Mouse (Mus musculus): Measurements from ENCODE around the gene Prdm16.

Prdm16 gene

DNA sequence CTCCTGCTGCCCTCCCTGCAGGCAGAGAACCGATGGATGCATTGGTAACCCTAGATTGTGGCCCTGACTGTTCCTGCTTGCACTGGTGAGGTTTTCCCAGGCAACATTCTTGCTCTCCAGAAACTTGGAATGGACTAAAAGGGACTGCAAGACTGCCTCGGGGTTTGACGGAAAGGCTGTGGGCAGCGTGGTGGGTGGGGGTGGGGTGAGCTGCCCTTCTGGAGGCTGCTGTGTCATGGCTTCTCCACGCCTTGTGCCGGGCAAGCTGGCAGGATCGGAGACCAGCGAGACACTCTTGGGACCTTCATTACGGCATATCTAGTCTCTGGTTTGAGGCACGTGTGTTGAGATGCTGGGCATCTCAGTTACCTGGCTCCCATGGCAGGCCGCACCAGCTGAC, 237.0 kb downstream of the Prdm16 start:
- Histone ChIP-seq H3K27me3 (ENCODE audit: insufficient read depth, low read length) (peaks cover 30% of the 10 kb centered on the region), H3K4me1 (replicated peaks; ENCODE audit: low read depth, low read length) (0 out of 2 replicates have a peak, but pooled peaks cover 5% of the 10 kb centered on the region), H3K4me3 (replicated peaks; ENCODE audit: low read length) (no peak overlapping the region), H3K36me3 (ENCODE audit: insufficient read depth, low read length) (no peaks in the 10 kb centered on the region), H3K9me3 (ENCODE audit: low read length) (no peaks in the 10 kb centered on the region)
- no peak for TF ChIP-seq NANOG (IDR thresholded peaks at IDR 0.05; ENCODE audit: borderline replicate concordance, low read length)
- TF ChIP-seq CTCF (conservative IDR thresholded peaks at IDR 0.05; ENCODE audit: low read length), result no peak
- TF ChIP-seq POU5F1 (IDR thresholded peaks at IDR 0.05; ENCODE audit: borderline replicate concordance, low read length), result no peak

DNA sequence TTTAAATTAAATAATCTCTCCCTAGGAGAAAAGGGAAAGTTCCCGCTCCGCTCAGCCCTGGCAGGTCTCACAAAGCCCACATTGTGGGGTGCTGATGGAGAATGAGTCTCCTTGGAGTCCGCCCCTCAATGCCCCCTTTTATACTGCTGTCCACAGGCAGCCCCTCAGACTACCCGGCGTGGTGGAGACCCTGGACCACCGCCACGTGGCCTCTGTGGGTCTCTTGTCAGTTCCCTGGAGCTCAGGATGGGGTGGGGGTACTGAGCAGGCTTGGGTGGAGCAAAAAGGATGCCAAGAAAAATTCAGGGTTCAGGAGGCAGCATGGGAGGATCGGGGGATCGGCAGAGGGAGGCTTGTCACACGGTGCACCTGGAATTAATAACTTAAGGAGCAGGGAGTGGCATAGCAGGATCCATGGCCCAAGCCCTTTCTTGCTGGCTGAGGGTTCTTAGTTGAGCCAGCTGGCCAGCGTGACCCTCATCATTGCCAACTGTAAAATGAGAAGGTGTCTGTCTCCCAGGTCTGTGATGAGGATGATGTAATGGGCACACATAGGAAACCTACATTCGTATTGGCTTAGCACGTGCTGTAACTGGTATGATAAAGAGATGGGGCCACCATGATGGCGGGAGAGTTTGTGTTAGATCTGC, 239.9 kb downstream of the Prdm16 start:
- Histone ChIP-seq H3K4me3 (replicated peaks; ENCODE audit: low read length) (no peak overlapping the region), H3K9me3 (ENCODE audit: low read length) (no peaks in the 10 kb centered on the region), H3K36me3 (ENCODE audit: insufficient read depth, low read length) (no peaks in the 10 kb centered on the region), H3K4me1 (replicated peaks; ENCODE audit: low read depth, low read length) (peaks cover 25% of the 10 kb centered on the region), H3K27me3 (ENCODE audit: insufficient read depth, low read length) (peaks cover 24% of the 10 kb centered on the region)
- TF ChIP-seq POU5F1 (IDR thresholded peaks at IDR 0.05; ENCODE audit: borderline replicate concordance, low read length), result no peak
- no peak for TF ChIP-seq NANOG (IDR thresholded peaks at IDR 0.05; ENCODE audit: borderline replicate concordance, low read length)
- no peak for TF ChIP-seq CTCF (conservative IDR thresholded peaks at IDR 0.05; ENCODE audit: low read length)

DNA sequence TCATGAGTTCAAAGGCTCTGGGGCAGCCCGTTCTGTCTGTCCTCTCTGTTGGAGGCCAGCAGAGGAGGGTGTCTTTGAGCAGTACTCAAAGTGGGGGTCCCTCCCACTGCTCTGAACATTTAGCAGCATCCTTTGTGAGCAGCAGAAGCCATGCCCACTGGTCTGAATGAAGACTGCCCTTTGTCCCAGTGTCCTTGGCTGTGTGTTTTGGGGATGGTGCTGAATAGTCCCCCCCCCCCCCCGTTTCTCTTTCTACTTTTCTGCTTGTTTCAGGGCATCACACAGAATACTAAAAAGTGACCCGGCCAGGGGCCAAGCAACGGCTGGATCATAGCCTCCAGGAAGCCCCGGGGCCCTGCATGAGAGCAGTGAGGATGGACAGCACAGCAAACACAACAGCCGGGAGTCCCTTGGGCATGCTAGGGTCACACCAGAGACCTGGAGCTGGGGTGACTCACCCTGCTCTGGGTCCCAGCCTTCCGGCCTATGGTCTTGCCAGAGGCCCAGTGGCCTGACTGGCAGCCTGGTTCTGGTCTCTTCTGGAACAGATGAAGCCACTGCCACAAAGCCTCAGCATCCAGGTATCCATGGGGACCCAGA, 242.4 kb downstream of the Prdm16 start:
- Histone ChIP-seq H3K9me3 (ENCODE audit: low read length) (no peaks in the 10 kb centered on the region), H3K4me3 (replicated peaks; ENCODE audit: low read length) (no peak overlapping the region), H3K4me1 (replicated peaks; ENCODE audit: low read depth, low read length) (peaks cover 45% of the 10 kb centered on the region), H3K27me3 (ENCODE audit: insufficient read depth, low read length) (peaks cover 25% of the 10 kb centered on the region), H3K36me3 (ENCODE audit: insufficient read depth, low read length) (no peaks in the 10 kb centered on the region)
- TF ChIP-seq NANOG (IDR thresholded peaks at IDR 0.05; ENCODE audit: borderline replicate concordance, low read length), result no peak
- TF ChIP-seq POU5F1 (IDR thresholded peaks at IDR 0.05; ENCODE audit: borderline replicate concordance, low read length), result no peak
- TF ChIP-seq CTCF (conservative IDR thresholded peaks at IDR 0.05; ENCODE audit: low read length), result no peak

DNA sequence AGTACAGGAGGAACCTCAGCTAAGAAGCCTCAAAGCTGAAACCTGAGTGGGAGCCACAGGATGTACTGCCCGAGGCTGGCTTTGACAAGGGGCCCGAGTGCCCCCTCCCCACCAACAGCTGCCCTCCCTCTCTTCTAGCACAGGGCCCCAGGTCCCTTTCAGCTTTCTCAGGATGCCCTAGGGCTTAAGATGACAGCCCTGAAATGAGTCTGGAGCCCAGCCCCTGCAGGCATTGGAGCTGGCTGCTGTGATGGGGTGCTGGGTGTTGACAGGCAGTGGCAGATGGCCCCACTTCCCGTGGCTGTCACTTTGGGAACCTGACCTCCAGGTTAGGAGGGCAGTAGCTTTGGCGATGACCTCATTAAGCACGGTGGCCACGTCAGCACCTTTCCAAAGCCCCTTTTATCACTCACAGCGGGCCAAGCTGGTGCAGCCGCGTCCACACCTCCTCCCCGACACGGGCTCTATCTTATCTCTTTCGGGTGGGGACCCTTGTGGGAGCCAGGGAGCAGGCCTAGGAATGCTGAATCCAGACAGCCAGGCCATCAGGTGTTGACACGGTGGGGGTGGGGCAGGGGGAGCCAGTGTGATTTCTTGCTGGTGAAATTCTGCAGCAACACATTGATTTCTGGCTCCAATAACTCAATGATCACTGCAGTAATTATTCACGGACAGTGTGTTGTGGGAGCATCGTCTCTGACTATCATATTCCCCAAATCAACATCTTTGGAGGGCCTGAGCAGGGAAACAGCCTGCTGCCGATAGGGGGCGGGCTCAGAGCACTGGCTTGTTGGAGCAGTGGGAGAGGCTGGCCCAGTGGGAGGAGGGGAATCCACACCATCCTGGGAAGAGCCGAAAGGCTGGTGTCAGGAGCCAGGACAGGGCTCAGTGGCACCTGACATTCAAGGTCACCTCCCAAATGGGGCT, 243.2 kb downstream of the Prdm16 start:
- Histone ChIP-seq H3K4me3 (replicated peaks; ENCODE audit: low read length) (no peak overlapping the region), H3K9me3 (ENCODE audit: low read length) (no peaks in the 10 kb centered on the region), H3K4me1 (replicated peaks; ENCODE audit: low read depth, low read length) (peaks cover 53% of the 10 kb centered on the region), H3K36me3 (ENCODE audit: insufficient read depth, low read length) (no peaks in the 10 kb centered on the region), H3K27me3 (ENCODE audit: insufficient read depth, low read length) (peaks cover 33% of the 10 kb centered on the region)
- TF ChIP-seq CTCF (conservative IDR thresholded peaks at IDR 0.05; ENCODE audit: low read length) (peak; percentile 60), NANOG (IDR thresholded peaks at IDR 0.05; ENCODE audit: borderline replicate concordance, low read length) (no peak)

DNA sequence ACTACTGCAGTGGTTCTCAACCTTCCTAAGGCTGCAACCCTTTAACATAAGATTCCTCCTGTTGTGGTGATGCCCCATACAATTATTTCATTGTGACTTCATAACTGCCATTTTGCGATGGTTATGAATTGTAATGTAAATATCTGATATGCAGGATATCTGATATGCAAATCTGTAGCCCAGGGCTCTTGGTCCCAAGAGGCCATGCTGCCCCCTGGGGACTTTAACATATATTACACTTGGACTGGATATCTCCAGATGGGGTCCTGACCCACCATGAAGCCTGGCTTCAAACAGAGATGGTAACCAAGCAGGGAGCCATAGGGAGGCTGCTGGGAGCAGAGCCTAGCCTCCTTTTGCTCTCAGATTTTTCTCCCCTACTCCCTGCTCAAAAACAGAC, 244.0 kb downstream of the Prdm16 start:
- H3K4me1 ChIP-seq (replicated peaks; ENCODE audit: low read depth, low read length), result peaks cover 58% of the 10 kb centered on the region
- H3K27me3 ChIP-seq (ENCODE audit: insufficient read depth, low read length), result peaks cover 40% of the 10 kb centered on the region
- no peak overlapping the region for H3K4me3 ChIP-seq (replicated peaks; ENCODE audit: low read length)
- H3K9me3 ChIP-seq (ENCODE audit: low read length), result no peaks in the 10 kb centered on the region
- H3K36me3 ChIP-seq (ENCODE audit: insufficient read depth, low read length), result no peaks in the 10 kb centered on the region
- no peak for TF ChIP-seq POU5F1 (IDR thresholded peaks at IDR 0.05; ENCODE audit: borderline replicate concordance, low read length)
- peak; percentile 40 for TF ChIP-seq CTCF (conservative IDR thresholded peaks at IDR 0.05; ENCODE audit: low read length)
- no peak for TF ChIP-seq NANOG (IDR thresholded peaks at IDR 0.05; ENCODE audit: borderline replicate concordance, low read length)

DNA sequence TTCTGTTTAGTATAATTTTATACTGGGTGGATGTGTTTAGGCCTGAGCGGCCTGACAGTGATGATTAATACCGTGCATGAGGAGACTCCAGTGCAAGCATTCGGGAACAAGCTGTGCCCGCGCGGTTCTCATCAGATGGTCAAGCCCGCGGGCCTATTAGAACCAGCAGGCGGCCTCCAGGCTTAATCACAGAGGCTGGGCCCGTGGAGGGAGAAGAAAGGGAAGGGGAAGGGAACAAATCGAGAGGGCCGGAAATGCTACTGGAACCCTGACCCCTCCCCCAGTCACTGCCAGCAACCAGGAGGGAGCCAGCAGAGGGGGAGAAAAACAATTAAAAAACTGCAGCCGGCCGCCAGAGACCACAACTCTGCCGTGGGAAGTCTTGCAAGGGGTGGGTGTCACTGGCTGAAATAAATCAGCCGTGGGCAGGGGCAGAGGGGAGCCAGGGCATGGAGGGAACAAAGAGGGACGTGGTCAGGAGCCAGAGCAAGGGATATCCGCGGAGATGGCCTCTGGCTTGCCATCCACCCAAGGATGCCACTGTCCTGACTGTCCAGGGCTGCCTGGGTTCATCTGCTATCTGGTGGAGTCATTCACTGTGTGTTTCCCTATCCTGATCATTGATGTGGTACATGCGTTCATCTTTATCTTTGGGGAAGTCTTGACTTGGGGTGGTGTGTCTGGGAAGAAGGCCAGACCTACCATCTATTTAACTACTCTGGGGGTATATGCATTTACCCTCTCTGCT, 246.2 kb downstream of the Prdm16 start:
- Histone ChIP-seq H3K27me3 (ENCODE audit: insufficient read depth, low read length) (peaks cover 52% of the 10 kb centered on the region), H3K36me3 (ENCODE audit: insufficient read depth, low read length) (no peaks in the 10 kb centered on the region), H3K9me3 (ENCODE audit: low read length) (no peaks in the 10 kb centered on the region), H3K4me3 (replicated peaks; ENCODE audit: low read length) (no peak overlapping the region), H3K4me1 (replicated peaks; ENCODE audit: low read depth, low read length) (peaks cover 58% of the 10 kb centered on the region)
- TF ChIP-seq CTCF (conservative IDR thresholded peaks at IDR 0.05; ENCODE audit: low read length), result no peak
- no peak for TF ChIP-seq POU5F1 (IDR thresholded peaks at IDR 0.05; ENCODE audit: borderline replicate concordance, low read length)
- TF ChIP-seq NANOG (IDR thresholded peaks at IDR 0.05; ENCODE audit: borderline replicate concordance, low read length), result 0 out of 2 replicates have a peak, but pooled peaks have one; percentile 24

DNA sequence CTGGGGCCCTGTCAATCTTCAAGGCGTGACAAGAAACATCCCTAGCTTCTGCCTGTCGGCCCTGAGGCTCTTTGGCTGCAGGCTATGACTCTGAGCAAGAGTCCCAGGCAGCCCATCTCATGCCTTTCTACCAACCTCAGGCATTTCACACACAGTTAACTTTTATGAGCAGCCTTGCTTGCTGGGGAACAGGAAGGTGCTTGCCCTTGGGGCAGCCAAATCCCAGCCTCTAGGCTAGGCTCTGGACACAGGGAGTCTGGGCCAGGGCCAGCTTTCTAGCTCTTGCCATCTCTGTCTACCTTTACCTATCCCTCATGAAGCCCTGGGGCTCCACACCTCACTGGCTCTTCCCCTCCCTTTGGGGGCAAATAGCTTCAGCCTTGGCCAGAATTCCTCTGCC, 247.0 kb downstream of the Prdm16 start:
- TF ChIP-seq CTCF (conservative IDR thresholded peaks at IDR 0.05; ENCODE audit: low read length) (no peak), POU5F1 (IDR thresholded peaks at IDR 0.05; ENCODE audit: borderline replicate concordance, low read length) (no peak), NANOG (IDR thresholded peaks at IDR 0.05; ENCODE audit: borderline replicate concordance, low read length) (no peak)

DNA sequence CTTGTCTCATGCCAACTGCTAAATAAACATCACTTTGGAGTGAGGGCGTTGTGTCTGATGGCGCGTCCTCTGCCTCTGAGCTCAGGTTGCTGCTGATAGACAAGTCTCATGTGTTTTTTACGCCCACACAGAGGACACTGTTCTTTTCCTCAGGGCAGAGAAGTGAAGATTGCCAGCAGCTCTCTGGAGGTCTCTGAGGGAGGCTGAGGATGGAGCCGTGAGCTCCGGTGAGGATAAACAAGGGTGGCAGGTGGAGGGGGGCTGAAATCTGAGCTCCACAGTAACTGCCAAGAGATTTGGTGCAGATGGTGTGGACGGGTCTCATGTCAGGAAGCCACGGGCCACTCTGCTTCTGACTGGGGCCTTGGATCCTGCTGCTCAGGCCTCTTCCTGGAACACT, 249.9 kb downstream of the Prdm16 start:
- Histone ChIP-seq H3K36me3 (ENCODE audit: insufficient read depth, low read length) (no peaks in the 10 kb centered on the region), H3K4me3 (replicated peaks; ENCODE audit: low read length) (no peak overlapping the region), H3K27me3 (ENCODE audit: insufficient read depth, low read length) (peaks cover 70% of the 10 kb centered on the region), H3K9me3 (ENCODE audit: low read length) (no peaks in the 10 kb centered on the region), H3K4me1 (replicated peaks; ENCODE audit: low read depth, low read length) (peaks cover 33% of the 10 kb centered on the region)
- TF ChIP-seq NANOG (IDR thresholded peaks at IDR 0.05; ENCODE audit: borderline replicate concordance, low read length), result no peak
- TF ChIP-seq CTCF (conservative IDR thresholded peaks at IDR 0.05; ENCODE audit: low read length), result no peak
- TF ChIP-seq POU5F1 (IDR thresholded peaks at IDR 0.05; ENCODE audit: borderline replicate concordance, low read length), result no peak

More for the DNA sequence above, 247.0 kb downstream of the Prdm16 start:
- Histone ChIP-seq H3K4me3 (replicated peaks; ENCODE audit: low read length) (no peak overlapping the region), H3K36me3 (ENCODE audit: insufficient read depth, low read length) (no peaks in the 10 kb centered on the region), H3K9me3 (ENCODE audit: low read length) (no peaks in the 10 kb centered on the region), H3K4me1 (replicated peaks; ENCODE audit: low read depth, low read length) (peaks cover 53% of the 10 kb centered on the region), H3K27me3 (ENCODE audit: insufficient read depth, low read length) (peaks cover 58% of the 10 kb centered on the region)

Measured in E14TG2a.4 (cell line).